Mouse (Mus musculus): ENCODE results near the gene Nodal.
A peak's percentile ranks its signal among the peaks of the same experiment; 100 is the strongest.
"Not testable (repeated sequence)": the region's sequence is repeated elsewhere in the genome, so short reads cannot be mapped to it uniquely, and the experiment has no call there.

Nodal gene

DNA sequence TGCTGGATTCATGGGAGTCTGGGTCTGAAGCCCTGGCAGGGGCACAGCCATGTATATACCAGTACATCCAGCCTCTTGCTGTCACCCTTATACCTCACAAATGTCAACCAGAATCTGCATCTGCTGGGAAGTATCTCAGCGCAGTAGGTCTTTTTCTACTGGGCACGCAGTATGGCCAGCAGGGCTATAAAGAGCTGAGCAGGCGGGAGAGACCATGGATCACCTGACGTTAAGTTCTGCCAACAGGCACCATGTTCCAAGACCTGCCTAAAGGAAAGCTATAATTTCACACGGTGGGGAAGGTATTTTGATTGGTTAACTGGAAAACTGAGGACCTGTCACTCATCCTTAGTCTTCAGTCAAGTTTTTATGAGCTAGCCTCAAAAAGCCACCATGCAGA is 11.3 kb downstream of the Nodal start:
- no peak for DNase-seq (ENCODE audit: low read depth)

GRCm38 (mm10) chr10:61431375-61431774 is 13.6 kb downstream of the Nodal start:
- no peak for DNase-seq (ENCODE audit: low read depth)

DNA sequence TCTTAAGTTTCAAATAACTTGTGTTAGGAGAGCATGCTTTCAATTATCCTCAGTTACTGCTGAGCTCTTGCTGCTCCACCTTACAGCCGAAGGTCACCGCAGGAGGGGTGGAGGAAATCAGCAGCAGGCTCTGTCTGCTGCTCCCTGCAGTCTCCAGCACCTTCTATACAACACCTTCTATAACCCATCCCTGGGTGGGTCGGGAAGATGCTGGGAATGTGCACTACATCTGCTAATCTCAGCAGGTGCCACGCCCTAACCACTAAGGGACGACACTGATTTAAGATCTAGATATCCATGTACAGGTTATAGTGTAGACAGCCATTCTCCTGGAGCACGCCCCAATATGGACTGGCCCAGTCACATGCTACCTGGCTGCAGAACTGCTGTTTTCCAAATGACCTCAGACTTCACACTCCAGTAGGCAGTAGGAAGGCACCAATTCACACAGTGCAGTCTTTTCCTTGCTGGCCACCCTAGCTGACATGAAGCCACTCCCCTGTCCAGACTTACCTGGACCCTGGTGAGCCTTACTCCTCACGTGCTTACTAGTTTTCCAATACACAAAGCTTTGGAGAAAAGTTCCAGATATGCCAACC is 22.5 kb downstream of the Nodal start:
- DNase-seq (ENCODE audit: low read depth), result no peak

DNA sequence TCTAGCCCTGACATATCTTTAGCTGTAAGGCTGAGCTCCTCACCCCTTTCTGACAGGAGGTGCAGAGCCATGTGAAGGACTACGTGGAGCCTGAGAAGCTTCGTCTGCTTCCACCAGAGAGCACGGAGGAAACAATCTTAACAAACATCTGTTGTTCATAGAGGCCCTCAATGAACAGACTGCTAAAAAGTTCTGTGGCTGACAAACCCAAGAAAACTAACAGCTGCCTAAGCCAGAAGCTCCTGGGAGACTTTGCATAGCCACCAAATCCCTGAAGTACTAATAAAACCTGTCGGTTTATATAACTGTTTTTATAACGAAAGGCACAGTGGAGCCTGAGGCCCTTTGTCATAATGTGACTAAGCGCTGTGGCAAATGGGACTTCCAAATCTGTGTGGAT is 25.7 kb downstream of the Nodal start:
- no peak for DNase-seq (ENCODE audit: low read depth)

- DNase-seq (ENCODE audit: low read depth), result no peak
Observed at GRCm38 (mm10) chr10:61443876-61444275, 26.1 kb downstream of the Nodal start.

DNA sequence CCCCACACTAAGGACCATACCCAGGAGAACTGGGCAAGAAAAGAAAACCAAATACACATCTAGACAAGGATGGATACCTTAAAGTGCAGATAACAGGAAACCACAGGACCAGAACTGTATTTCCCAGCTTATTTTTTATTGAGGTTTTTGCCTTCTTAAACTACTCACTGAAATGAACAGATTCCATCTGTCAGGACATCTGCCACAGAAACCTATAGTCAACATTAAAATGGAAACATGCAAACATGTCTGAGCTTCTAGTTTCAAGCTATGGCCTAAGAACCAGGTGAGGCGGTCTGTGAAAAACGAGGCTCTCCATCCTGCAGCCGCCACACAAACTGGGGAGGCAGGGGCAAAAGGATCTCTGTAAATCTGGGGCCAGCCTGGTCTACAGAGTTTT is 27.2 kb downstream of the Nodal start:
- no peak for DNase-seq (ENCODE audit: low read depth)

DNA sequence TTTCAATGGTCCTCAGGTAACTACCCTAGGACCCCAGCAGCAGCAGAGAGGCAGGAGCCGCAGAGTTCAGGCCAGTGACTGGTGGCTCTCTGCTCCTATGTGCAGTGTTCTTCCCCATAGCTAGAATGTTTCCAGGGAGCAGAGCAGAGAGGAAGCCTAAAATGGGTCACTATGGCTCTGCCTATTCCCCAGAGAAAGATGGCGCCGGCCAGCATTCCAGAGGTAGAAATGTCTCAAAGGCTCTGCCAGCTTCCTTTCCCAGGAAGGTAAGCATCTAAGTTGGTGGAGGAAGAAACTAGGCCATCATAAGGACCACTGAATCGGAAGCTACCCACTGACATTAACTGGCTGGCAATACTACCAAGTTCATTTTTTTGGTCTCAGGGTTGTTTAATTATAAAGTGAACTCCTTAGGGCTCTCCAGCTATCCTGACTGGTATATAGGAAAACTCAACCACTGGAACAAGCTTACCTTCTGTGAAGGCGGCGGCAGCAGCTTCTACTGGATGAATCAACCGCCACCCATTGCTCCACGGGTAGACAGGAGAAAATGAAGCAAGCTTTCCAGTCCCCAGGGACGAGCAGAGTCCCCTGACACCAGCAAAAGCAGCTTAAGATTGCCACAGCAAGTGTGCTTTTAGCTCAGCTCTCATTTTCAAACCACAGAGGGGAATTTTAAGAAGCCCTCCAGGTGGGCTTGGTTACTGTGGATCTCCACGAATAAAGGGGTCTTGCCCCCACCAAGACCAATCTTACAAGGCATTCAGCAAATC is 30.0 kb downstream of the Nodal start:
- no peak for DNase-seq (ENCODE audit: low read depth)

- DNase-seq (ENCODE audit: low read depth), result no peak
Observed at GRCm38 (mm10) chr10:61448834-61449233, 31.1 kb downstream of the Nodal start.

GRCm38 (mm10) chr10:61451463-61451930 is 33.7 kb downstream of the Nodal start:
- no peak for DNase-seq (ENCODE audit: low read depth)

- DNase-seq (ENCODE audit: low read depth), result no peak
Observed at GRCm38 (mm10) chr10:61451931-61452617, 34.3 kb downstream of the Nodal start.

DNA sequence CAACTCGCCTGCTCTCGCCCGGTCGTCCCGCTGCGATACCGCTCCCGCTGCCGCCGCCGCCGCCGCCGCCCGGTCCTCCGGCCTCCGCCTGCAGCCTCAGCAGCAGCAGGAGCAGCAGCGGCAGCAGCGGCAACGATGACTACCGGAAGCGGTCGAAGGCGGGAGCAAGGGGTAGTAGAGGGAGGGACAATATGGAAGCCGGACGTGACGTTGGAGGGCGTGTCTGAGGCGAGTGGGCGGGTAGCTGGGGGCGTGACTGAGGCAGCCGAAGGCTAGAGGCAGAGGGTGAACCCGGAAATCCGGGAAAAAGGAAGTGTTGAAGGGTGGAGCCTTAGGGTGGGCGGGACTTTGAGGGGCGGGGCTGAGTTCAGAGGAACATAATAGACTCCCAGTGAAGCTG is 34.9 kb downstream of the Nodal start, which contains the start of gene Eif4ebp2:
TSS of gene Eif4ebp2 (minus strand) at position 17 of the 400 bp plus-strand sequence.
- DNase-seq (ENCODE audit: low read depth), result peak; percentile 96

DNA sequence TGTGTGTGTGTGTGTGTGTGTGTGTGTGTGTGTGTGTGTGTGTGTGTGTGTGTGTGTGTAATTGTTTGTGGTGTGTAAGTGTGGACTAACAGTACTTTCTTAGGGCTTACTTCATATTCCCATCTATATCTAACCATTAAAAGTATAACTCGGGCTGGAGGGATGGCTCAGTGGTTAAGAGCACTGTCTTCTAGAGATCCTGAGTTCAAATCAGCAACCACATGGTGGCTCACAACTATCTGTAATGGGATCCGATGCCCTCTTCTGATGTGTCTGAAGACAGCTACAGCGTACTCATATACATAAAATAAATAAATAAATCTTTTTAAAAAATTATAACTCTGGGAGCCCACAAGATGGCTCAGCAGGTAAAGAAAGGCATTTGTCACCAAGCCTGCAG is 35.4 kb downstream of the Nodal start:
- DNase-seq (ENCODE audit: low read depth), result not testable (repeated sequence)

- no peak for DNase-seq (ENCODE audit: low read depth)
Observed at GRCm38 (mm10) chr10:61457182-61457581, 39.4 kb downstream of the Nodal start.

DNA sequence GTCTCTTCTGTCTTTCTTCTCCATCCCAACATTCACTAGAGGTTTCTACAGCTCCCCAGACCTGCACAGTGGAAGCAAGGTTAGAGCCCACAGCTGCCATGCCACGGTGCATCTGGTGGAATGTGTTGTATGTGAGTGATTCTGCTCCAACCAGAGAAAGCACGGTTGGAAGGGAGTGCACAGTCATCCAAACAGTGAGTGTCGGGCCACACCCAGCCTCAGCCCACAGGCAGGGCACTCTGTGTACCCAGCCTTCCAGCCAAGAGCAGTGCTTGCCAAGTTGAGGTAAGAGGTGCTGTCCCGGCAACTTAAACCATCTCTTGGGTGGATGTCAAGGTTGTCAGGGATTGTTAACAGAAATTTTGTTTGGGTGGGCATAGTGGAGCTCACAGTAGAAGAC is 47.2 kb downstream of the Nodal start:
- no peak for DNase-seq (ENCODE audit: low read depth)

DNA sequence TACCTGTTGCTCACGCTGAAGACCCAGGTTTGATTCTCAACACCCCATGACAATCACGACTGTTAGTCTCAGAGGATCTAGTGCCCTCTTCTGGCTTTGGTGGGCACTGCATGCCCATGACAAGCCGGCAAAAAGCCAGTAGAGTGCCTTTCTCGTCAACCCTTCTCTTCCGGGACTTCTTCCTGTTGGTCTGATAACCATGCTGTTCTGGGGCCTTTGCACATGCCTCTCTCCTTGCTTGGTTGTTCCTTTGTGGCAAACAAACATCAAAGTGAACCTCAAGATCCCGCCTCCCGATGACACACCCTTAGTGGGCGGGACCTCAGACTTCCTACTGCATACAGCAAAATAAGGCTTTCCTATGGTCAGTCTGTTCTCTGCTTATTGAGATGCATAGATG is 48.5 kb downstream of the Nodal start:
- DNase-seq (ENCODE audit: low read depth), result no peak

DNA sequence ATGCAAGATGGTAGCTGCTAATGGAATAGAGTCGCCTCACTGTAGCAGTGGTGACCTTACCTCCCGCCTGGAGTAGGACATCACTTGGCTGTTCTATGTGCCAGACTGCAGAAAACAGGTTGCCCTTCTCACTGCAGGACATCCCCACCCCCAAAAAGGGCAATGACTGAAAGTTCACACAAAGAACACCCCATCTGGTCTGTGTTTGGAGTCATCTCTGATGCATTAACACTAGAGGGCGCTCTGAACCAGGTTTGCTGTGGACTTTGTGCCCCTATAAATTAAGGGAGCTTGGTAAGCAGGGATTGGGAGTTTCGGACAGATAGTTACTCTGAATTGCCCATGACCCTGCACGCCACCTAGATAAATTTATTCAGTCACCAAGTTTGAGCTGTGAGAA is 49.1 kb downstream of the Nodal start:
- no peak for DNase-seq (ENCODE audit: low read depth)

DNA sequence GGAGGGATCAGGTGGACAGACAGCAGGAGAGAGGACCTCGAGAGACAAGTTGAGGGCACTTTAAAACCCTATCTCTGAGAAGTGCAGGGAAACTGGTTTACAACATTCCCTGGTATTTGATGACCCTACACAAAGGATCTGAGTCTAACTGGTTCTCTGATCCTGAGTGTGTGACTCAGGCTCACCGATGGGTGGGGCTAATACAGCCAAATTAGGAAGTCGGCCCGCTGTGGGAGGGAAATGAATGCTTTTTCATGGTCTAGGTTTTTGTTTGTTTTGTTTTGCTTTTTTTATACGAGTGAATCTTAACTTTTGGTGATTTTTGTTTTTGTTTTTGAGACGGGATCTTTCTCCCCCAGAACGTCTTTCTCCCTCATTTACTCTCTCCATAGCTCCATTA is 51.1 kb downstream of the Nodal start:
- DNase-seq (ENCODE audit: low read depth), result no peak

DNA sequence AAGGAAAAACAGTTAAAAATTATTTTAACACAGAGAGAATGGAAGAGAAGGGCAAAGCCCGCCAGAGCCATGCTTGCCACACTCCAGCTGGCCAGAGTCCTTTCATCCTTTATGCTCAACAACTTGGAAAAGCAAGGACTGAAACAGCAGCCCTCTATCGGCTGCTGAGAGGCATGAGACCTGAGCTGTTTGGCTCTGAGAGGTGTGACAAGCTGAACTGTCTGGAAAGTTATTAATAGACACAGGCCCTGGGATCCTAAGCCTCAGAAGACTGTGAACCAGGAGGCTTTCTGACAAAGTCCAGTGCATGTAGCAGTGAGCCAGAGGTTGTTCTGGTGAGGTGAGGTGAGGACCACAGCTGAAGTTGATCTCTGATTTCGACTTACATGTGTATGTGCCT is 55.9 kb downstream of the Nodal start:
- no peak for DNase-seq (ENCODE audit: low read depth)

- no peak for DNase-seq (ENCODE audit: low read depth)
Observed at GRCm38 (mm10) chr10:61474344-61474743, 56.6 kb downstream of the Nodal start.

Measured in fibroblast of lung, adult 2 months (primary cell).